Mouse (Mus musculus) urinary bladder, postnatal 36 days (tissue): ENCODE results near the gene Pvalb.

ENCODE experiments used
- DNase-seq, 2 experiments: peaks; one replicate each; pipeline ENCODE4 v3.0.0; 2022; ENCODE audit warnings: low spot score in 2 of 2, mixed read lengths in 1 of 2

The Pvalb gene

DNA sequence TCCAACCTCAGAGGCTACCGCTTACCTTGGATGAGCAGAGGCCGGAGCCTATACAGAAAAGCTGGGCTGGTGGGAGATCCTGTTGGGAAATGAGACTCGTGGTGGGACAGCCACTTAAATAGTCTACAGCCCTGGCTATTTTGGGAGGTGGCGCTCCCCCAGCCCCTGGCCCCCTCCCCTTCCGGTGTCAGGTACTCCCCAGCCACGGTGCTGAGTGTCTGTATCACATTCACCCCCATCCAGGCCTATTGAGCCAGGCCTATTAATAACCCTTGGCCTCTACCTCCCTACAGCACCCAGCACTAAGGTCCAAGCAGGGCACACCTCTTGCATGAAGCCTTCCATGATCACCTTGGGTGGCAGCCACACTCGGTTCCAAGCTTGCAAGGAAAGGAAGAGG is at the start of gene Pvalb:
Gene Pvalb (minus strand): TSS at position 89 of the 400 bp plus-strand sequence.
- DNase-seq = no peak

GRCm38 (mm10) chr15:78254751-78255150 is 48.6 kb upstream of the Pvalb start:
- DNase-seq = peak in 1 of 2 experiments; percentile 22

DNA sequence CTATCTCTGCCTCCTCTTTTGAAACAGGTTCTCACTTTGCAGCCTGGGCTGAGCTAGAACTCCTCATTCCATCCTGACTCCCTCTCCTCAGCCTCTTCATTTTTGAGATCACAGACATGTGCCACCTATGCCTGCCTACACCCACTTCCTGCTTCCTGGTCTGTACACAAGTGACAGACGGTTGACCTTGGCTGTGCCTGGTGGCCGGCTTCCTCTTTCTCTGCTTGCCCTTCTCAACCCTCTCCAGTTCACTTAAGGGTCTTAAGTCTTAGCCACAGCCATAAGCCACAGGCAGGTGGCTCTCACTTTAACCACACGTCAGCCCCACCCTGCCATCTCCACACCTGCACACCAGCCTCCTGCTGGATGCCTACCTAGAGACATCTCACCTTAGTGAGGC is 42.2 kb upstream of the Pvalb start:
- no peak for DNase-seq

DNA sequence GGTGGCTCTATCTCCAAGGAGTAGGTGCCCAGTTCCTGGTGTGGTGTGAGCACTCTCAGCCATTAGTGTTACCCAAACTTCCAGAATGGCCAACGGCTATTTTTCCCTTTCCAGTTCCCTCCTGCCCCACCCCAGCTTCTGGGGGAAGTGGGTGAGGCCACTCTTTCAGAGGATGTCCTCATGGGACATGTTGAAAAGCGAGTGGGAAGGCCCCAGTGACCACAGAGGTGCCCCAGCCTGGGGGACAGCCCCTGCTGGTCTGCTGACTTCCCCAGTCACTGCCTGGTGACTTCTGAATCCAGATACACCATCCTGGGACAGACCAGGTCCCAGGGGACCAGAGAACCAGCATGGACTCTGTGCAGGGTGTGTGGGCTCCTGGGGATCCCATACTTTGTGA is 41.5 kb upstream of the Pvalb start:
- no peak for DNase-seq

DNA sequence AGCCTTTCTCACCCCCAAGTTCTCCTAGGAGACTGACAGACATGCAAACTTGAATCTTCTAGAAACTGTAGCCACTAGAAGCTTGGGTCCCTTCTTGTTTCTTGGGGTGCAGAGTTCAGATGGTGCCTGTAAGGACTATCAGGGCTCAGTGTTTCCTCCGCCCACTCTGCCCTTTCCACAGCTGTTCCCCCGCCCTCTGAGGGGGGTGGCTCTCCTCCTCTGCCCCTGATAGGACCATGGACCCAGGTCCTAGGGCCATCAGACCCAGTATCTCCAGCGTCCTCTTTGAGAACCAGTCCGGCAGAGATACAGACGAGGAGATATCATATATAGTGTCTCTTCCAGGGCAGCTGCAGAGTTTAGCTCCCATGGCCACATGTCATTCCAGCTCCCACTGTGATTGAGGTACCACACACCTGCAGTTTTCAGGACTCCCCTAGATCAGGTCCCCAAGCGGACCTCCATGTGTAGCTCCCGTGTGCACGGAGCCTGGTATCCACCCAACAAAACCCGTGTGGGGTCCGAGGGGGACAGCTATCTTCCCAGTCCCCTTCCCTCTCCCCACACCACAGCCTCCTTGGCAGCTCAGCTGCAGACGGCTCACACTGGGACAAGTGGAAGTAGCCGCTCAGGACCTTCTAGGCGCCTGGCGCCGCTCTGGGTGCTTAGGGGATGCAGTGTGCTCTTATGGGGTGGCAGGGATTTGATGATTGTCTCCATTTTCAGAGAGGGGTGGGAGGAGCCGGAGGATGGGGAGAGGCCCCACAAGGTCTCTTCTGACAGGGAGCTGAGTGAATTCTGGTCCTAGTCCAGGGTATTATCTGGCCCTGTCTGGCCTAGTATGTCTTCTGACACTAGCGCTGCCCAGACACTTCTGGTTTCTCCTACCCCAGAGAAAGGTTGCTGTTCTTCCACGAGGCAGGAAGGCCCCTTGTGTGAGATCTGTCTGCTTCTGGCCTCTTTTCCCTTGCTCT is 40.2 kb upstream of the Pvalb start:
- no peak for DNase-seq

DNA sequence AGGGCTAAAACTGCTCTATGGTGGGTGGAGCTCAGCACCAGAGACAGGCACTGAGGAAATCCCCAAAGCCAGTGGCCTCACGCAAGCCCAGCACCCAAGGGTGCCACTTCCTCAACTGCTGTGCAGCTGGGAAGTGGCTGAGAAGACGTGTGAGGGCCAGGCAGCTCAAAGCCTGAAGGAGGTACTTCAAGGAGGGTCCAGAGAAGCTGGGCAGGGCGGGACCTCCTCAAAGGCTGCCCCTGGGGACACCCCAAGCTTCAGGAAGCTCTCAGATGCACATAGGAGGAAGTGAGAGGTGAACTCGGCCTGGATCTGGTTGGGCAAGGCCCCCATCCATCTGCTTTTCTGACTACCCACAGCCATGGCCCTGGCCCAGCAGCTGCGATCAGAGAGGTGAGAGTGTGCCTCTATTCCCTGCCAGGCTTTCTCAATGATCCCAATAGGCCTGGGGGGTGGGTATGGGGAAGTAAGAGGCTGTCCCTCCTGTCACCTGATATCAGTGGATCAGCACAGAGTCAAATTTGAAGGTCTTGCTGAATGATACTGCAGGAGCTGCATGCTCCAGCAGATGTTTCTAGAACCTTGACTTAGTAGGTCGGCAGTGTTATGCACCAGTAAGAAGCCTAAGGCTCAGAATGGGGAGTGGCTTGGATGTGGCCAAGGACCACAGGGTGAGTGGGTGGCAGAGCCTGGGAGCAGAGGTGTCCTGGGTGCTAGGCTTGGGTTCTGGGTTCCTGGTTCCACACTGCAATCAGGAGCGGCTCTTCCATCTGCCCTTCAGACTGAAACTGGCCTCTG is 38.7 kb upstream of the Pvalb start, which contains the start of gene Ncf4:
Gene Ncf4 (plus strand): TSS at position 107 of the 798 bp plus-strand sequence.
- peak in 1 of 2 experiments; percentile 10 for DNase-seq

- DNase-seq = no peak
Observed at GRCm38 (mm10) chr15:78243774-78244173, 37.6 kb upstream of the Pvalb start.

DNA sequence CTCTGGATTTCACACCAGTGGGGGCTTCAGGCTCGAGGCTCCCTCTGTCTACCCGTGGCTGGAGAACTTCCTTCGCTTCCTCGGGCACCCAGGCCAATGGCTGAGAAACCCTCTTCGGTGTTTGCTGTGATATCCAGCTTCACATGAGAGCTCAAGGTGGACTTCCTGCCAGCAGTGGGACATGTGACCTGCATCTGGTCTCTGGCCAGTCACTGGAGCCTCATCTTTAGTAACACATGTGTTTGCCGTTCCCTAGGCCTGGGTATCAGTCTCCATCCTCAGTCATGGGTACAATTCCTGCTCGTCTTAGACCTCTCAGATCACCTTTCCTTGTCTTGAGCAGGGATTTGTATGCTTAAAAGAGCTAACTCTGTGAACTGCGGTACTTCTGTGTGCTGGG is 36.9 kb upstream of the Pvalb start:
- no peak for DNase-seq

DNA sequence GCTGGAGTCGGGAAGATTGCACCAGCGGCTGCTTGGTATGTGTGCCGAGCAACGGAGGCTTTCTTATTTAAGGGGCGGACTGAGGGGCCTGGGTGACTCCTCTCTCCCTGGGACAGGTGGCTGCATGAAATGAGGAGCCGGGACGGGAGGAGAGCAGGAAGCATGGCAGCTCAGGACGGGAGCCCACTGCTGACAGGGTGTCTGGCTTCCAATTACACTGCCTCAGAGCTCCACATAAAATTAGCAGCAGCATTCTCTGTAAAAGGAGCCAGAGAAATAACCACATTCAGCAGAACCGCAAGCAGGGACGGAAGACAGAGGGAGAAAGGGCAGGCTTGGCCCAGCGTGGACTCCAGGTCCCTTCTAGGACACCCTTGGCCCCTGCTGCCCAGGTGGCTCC is 35.1 kb upstream of the Pvalb start:
- DNase-seq = no peak

DNA sequence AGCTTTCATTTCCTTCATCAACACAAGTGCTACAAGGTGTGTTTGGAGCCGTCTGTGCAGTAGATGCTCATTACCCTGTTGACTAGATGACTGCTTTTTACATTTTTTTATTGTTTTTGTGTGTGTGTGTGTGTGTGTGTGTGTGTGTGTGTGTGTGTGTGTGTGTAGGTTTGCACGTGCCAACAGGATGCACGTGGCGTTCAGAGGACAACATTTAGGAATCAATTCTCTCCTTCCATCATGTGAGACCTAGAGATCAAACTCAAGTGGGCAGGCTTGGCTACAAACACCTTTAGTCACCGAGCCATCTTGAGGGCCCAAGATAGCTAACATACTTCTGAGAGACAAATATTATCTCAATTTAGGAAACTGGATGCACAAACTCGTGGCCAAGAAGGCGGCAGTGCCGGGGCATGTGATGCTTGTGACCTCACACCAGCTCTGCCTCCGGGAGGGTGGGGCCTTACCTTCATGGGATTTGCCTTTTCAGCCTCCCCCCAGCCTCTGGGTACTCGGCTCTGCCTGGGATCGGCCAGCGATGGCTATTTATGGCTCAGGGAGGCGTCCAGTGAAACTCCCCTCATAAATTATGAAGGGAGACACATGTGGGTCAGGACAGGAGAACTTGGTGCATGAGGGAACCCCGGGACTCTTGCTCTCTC is 33.9 kb upstream of the Pvalb start:
- no peak for DNase-seq

GRCm38 (mm10) chr15:78239453-78239852 is 33.3 kb upstream of the Pvalb start:
- peak in 1 of 2 experiments; percentile 34 for DNase-seq

- DNase-seq = no peak
Observed at GRCm38 (mm10) chr15:78234823-78235509, 28.8 kb upstream of the Pvalb start.

DNA sequence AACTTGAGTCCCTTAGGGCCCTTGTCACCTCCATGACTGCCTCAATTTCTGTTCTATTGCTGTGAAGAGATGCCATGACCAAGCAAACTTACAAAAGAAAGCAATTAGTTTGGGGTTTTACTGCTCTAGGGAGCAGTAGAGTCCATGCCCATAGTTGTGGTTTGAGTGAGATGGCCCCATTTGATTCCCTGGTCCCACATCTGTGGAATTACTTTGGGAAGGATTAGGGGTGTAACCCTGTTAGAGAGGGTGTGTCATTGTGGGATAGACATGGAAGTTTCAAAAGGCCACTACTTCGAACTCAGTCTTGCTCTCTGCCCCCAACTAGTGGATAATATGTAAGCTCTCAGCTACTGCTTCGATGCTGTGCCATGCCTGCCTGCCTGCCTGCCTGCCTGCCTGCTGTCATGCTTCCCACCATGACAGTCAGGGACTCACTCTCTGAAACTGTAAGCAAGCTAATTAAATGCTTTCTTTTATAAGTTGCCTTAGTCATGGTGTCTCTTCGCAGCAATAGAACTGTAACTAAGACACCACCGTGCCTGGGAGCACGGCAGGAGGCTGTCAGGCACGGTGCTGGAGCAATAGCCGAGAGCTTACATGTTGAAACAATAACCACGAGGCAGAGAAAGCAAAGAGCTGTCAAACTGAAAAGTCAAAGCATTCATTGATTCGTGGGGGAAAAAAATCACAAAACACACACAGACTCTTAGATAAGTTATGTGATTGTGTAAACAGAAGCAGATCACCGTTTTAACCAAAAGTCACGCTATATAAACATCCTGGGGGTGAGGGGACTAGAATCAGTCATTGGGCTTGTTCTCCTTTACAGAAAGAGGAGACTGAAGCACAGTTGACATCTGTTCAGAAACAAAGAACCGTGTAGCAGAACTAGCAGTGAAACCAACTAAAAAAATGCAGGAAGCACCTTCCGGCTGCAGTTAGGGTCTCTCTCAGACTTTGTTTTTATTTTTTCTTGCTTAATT is 25.4 kb upstream of the Pvalb start:
- DNase-seq = no peak

DNA sequence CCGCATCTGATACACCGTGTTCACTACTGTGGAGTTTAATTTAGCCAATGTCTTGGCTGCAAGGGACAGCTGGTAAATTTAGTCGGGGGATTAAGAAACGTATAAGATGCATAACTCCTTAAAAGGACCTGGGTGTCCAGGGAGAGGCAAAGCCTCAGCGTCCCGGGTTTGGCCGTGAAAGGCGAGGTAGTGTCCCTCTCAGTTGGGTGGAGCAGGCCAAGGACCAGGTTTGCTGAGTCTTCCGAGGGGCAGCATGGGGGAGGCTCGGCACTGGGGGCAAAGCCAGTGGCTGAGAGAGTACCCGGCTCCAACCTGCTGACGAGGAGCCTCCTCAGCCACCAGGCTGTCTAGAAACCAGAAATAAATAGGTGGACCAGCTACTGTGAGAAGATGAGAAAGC is 21.6 kb upstream of the Pvalb start:
- DNase-seq = no peak

GRCm38 (mm10) chr15:78215269-78215668 is 9.1 kb upstream of the Pvalb start:
- peak in 1 of 2 experiments; percentile 9 for DNase-seq

- DNase-seq = no peak
Observed at GRCm38 (mm10) chr15:78211367-78211766, 5.2 kb upstream of the Pvalb start.

- no peak for DNase-seq
Observed at GRCm38 (mm10) chr15:78210203-78210602, 4.0 kb upstream of the Pvalb start.

DNA sequence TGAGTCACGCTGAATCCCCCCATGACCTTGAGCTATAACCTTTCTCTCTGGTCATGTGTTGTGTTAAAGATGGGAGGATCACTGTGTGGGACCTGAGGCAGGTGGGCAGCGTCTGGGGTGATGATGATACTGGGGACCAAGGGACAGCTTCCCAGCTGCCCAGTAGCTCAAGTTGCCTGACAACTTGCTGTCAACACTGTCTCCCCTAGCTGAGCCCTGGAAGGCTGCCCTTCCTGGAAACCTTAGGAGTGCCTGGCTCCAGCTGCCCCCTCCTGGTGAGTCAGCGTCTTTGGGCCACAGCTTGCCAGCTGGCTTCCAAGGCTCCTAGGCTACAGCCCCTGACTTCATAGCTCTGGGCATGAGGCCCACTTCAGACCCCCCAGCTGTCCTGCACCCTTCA is 1.0 kb downstream of the Pvalb start:
- DNase-seq = peak in 1 of 2 experiments; percentile 27

DNA sequence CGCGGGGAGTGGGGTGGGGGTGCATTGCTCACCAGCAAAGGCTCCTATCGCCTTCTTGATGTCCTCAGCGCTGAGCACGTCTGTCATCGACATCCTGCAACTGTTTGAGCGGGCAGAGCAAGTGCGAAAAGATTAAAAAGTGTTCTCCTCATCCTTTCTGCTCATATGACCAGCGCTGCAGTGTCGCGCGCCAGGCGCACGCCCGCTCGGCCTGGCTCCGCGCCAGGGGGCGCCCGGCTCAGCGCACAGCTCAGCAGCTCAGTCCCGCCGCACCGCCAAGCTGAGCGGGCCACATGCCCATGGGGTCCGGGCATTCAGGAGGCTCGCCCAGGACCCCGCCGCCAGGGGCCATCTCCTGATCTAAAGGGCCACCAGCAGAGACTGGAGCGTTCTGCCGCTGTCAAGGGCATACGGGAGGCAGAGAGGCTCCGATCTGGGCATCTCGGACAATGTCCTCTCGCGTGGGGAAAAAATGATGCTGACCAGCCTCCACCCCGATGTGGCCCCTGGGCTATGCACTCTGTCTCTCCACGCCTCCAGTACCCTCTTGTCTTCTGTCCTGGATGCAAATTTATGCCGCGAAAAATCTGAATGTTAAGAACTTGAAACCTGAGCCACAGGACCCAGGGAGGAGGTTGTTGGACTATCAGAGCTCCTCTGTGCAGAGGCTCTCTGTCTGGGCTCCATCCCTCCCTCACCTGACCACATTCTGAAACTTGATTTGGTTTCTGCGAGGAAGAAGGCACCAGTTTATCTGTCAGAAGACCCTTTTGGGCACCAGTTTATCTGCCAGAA is 1.9 kb downstream of the Pvalb start:
- no peak for DNase-seq
